Mouse (Mus musculus) embryonic fibroblast, embryonic 13.5 days (primary cell): ENCODE results near the gene Vmn1r219.

Experiments
- CTCF ChIP-seq: IDR thresholded peaks from 2 replicates; pipeline ENCODE4 v1.5.1; 2011; ENCODE audit warnings: mild to moderate bottlenecking, control low read depth, low read length, moderate library complexity, borderline replicate concordance; ENCODE audit not compliant: insufficient read depth
- POLR2A ChIP-seq: IDR thresholded peaks from 2 replicates; pipeline ENCODE4 v1.6.1; 2011; ENCODE audit warnings: low read depth, mild to moderate bottlenecking, control low read depth, low read length, moderate library complexity

GRCm38 (mm10) chr13:23133501-23133900, 25.6 kb upstream of the Vmn1r219 start:
- TF ChIP-seq POLR2A = no peak
- no peak for TF ChIP-seq CTCF
